Mouse (Mus musculus) cerebellum, adult 11-12 months (tissue): ENCODE results near the gene Uckl1.

Experiments
- DNase-seq: peaks from one replicate; pipeline ENCODE4 v3.0.0; 2022

Gene Uckl1

DNA sequence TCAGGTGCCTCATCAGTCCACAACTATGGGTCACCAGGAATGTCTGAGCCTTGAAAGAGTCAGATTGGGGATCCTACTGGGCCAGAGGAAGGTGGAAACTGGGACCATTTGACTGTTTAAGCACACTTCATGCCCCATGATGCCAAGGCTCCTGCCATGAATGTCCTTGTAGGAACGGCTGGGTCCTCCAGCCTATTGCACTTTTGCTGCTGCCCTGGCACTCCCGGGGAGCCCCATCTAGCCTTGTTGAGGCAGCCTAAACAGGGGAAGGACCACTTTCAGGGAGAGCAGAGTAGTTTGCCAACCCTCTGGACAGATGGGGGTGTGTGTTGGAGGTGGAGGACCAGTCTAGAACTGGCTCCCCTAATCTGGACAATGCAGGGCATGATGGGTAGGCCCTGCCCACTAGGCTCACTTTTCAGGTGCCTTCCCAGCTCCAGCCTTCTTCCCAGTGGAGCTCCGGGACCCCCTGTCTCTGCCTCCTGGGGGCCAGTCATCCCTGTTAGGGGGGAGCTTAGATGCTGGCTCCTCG, at the start of gene Uckl1:
Gene Uckl1, minus strand, starts transcription at position 482 of the 532 bp plus-strand sequence.
- DNase-seq: peak; percentile 36

DNA sequence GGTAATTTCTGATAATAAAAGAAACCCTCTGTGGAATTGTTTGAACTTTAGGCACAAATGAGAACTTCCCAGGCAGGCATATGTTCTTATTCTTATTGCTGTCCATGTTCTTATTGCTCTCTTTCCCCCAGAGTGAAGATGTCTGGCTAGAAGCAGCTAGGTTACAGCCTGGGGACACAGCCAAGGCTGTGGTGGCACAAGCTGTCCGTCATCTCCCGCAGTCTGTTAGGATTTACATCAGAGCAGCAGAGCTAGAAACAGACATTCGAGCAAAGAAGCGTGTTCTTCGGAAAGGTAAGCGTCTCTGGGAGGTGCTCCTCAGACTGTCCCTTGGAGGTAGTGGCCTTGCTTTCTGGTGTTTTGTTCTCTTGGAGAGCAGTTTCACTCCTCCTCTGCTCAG, 47.9 kb upstream of the Uckl1 start:
- DNase-seq: peak; percentile 67

DNA sequence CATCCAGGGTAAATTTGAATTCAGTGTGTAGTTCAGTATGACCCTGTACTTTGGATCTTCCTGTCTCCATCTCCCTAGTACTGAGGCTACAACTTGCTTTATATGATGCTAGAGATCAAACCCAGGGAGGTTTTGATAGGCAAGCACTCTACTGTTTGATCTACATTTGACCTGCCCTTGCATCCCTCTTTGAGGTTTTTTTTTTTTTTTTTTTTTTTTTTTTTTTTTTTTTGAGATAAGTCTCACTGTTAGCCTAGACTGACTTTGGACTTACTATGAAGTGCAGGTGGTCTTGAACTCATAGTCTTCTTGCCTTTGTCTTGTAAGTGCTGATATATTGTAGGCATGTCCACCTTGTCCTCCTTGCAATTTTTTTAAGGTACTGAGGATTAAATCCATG, 43.8 kb upstream of the Uckl1 start:
- DNase-seq: no peak

DNA sequence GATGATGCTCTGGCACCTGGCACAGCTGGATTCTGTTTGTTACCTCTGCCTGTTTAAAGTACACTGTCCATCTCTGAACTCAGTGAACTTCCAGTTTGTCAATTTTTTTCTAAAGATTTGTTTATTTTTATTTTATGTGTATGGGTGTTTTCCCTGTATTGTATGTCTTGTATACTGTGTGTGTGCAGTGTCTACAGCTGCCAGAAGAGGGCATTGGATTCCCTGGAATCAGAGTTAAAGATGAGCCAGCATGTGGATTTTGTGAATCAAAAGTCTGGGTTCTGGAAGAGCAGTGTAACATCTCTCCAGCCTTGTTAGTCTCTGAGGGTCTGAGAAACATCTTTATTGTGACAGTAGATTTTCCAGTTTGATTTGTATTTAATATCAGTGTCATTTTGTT, 38.7 kb upstream of the Uckl1 start:
- DNase-seq: no peak

DNA sequence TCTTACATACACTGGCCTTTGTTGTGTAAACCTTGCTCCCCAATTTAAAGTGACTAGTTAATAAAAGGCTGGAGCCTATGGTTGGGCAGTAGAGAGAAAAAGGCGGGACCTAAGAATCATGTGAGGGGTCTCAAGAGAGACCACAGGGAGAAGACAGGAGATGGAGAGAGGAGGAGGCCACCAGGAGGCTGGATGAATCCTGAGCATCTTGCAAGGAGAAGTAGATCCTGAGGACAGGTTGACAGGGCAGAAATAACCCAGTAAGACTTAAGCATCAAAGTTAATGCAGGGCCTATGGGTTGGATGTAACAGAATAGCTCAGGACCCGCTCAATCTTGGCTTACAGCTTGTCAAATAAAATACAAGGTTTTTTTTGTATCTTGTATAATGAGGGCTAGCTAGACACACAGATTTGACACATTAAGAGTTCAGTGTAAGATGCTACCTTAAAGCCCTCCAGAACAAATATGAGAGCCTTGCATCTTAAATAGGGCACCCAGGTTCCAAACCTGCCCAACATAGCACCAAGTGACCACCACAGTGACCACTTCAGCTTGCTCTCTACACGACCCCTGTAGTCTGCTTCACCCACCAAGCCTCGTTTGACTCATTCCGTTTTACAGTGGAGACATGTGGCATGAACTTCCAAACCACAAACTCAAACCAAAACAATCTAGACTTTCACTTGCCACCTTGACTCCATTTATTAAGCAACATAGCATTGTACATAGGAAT, 34.2 kb upstream of the Uckl1 start:
- DNase-seq: no peak

DNA sequence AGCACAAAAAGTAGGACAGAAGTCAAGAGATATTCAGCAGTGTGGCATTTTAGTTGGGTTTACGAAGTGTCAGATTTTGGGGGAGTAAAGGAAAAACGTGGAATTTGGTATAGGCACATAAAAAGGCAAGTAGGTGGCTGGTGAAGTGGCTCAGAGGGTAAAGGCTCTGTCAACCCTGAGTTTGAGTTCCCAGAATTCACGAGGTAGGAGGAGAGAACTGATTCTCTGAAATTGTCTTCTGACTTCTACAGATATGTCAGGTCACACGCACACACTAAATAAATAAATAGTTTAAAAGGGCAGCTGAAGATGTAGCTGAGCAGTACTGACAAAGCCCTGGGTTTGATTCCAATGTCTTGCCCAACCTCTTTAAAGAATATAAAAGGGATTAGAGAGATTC, 17.7 kb upstream of the Uckl1 start:
- no peak for DNase-seq

DNA sequence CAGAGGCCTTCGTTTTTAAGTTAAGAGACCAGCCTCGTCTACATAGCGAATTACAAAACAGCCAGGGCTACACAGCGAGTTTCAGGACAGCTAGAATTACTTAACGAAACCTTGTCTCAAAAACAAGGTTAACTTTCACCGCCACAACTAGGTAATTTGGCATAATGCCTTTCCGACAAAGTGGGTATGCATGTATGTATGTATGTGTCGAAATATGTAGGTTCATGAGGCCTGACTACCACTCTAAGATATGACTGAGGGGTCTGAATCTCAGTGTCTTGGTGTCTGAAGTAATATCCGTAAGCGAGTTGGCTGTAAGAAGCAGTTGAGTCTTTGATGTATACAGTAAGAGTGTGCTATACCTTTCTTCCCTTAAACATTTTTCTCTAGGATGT, 17.1 kb upstream of the Uckl1 start:
- DNase-seq: no peak

DNA sequence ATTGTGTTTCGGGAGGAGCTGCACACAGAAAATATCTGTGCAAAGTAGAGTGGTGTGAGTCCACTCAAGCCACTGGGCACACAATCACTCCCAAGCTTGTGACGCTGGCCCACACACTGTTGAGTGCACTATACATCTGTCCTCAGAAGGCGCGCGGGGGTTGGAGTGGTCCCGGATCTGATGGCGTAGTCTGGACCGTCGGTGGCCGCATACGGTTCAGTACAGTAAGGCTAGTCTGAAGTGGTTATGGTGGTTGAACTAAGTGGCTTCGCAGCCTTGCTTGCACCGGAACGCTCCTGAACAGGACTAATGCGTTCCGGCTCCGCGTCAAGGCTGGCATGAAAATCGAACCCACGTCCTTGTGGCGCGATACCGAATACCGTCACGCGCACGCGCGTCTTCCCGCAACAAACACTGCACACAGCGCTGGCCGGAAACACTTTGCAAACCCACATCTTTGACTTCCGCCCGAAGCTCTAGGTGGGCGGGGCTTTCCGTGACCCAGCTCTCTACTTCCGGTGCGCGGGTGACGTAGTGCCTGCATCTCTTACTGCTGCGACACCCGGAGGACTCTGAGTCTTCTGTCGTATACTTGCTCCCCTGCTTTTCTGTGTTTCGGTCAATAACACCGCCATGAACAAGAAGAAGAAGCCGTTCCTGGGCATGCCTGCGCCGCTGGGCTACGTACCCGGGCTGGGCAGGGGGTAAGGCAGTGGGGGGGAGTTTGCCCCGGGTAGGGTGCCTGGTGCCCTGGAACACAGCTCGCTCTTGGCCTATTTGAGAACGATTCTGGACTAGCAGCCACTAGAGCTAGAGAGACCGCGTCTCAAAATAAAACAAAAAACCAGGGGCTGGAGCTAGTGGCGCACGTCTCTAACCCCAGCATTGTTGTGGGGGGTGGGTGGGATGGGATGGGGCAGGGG, 16.4 kb upstream of the Uckl1 start:
- DNase-seq: peak; percentile 98

DNA sequence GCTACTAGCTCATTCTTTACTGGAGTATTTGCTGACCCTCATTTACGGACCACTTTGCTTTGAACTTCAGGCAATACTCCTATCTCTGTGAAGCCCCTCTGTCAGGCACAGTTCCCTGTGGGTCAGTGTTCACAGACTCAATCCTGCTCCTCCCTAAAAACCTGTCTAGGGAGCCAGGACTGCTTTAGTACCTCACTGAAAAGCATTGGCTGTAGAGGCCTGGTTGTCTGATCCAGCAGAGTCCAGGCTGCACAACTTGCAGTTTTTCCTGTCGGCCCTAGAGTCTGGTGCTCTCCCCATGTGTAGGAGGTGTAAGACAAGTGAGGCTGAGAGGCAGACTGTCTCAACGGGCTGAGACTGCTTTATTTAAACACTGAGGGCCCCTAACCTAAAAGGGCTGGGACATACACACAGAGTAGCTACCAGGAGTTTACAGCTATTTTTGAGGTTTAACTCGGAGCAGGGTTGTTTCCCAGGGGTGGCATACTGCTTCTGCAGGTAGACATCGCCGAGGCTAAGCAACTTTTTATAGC, 15.6 kb upstream of the Uckl1 start:
- no peak for DNase-seq

DNA sequence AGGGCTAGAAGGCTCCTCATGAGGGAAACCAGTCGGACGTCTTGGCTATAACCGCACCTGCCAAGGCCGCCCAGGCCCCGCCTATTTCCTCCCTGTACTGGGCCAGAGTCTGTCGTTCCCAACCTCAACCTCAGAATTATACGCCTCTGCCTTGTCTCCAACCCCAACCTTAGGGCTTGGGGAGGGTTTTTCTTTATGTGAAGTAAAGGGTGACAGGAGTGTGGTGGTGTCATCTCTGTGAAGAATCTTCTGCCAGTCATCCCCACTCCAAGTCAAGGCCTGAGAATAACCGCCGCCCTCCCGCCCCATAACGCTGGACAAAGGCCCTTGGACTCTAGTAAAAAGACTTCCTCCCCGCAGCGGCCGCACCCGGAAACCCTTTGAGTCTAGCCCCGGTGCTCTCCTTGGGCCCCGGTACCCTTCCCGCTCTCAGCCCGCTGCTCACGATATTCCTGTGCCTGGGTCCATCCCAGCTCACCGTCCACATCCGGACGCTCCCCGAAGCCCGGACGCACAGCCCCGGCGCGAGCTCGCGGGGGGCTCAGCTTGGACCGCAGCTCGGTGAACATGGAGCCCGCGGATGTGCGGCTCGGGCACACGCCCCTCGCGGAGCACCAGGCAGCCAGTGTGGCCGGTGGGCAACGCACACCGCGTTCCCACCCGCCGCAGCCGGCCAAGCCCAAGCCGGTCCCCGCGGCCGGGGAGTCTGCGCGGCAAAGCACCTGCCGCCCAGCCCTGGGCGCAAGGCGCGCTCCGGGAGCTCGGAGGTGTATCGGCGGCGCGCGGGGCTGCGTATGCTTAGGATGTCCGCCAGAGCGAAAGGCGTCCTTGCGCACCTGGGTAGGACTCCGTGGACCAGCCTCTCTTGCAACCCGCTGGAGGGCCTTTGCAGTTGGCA, 14.0 kb upstream of the Uckl1 start, which contains the start of gene Samd10:
Gene Samd10, minus strand, starts transcription at position 759 of the 898 bp plus-strand sequence.
- peak; percentile 85 for DNase-seq

DNA sequence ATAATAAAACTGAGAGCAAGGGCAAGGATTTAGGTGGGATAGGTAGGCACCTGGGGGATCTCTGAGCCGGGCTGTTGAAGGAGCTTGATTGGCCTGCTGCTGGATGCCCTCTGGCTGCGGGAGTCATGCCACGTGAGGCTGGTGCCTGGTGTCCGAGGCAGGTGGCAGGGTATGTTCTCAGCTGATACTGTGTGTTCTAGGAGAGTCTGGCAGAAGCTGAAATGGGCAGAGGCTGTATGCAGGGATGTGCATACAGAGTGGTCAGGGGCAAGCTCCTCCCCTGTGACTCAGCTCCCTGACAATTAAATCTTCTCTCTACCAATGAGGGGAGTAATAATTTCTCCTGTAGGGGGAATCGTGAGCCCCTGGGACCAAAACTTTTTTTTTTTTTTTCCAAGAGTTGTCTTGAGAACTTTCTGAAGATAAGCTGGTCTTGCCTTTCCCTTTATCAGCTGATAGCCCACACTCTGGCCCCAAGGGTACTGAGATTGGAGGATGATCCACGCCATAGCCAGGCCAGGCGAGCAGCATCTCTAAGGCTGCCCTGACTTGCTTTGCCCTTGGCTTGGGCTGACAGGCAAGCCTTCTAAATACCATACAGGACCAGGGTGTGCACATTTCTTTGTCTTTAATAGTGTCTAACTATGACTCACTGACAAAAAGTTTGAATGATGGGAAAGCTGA, 12.8 kb upstream of the Uckl1 start:
- DNase-seq: peak; percentile 59

DNA sequence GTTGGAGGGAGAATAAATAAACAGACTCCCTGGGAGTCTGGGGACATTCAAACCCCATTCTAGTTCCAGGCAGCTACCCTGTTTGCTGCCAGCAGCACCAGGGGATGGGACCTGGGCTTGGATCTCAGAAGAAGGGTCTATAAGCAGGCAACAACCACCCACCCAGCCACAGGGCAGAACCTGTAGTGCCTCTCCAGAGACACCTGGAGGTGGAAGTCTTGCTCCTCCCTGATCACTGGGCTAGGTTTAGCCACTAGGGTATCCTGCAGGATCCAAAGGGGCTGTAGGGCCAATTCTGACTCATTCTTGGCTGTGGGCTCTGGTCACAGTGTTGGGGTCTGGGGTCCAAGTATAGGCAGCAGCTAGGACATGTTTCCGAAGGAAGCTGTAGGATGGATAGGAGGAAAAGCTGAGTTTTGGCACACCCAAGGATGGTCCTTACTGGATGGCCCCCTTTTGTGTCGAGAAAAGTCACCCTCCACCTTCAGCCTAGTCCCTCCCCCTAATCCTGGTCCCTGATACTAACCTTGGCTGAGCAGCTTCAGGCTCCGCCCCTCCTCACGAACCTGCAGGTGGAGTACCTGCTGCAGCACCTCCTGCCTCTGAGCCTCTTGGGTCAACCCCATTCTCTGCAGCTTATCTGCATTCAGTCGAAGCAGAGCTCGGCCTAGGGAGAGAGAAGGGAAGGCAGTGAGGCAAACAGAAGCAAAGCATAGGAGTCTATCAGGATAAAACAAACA, 11.7 kb upstream of the Uckl1 start:
- DNase-seq: peak; percentile 56

DNA sequence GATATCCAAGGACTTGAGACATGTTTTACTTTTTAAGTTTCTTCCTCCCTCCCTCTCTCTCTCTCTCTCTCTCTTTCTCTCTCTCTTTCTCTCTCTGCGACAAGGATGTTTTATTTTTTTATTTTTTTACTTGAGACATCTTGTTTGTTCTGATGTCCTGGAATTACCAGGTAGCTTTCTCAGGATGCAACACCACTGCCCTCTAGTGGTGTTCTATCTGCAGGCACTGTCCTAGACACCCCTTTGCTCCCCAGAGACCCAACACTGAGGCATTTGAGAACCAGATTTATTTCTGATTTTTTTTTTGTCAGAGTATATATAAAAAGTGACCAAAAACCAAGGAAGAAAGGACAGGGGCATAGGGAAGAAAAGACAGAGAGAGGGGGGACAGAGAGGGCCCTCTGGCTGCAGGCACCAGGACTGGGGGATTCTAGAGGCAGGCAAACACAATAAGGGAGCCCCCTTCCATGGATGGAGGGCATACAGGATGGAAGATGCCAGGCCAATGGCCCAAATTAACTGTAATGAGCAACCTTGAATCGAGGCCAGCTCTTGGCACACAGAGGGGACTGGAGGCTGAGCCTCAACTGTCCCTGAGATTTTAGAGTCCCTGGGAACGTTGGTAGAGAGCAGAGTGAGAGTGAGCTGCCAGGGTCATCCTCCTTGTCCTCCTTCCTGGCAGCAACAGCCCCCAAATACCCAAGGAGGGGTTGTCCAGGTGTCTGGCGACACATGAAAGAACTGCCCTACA, 10.4 kb upstream of the Uckl1 start:
- DNase-seq: peak; percentile 66

DNA sequence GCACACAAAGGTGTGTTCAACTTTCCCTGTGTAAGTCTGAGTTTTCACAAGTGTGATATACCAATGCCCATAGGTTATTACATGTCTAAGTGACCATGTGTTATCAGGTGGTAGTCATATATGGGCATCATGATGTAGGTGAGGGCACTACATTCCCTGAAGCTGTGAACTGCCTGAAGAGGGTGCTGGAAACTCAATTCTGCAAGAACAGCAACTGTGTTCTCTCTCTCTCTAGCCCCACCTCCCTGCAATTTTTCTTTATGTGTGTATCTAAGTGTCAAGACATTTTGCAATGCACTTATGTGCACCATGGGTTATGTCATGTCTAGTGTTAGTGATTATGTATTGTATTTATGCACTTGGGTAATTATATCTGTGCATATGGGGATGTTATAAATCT, 9.2 kb upstream of the Uckl1 start:
- DNase-seq: no peak

DNA sequence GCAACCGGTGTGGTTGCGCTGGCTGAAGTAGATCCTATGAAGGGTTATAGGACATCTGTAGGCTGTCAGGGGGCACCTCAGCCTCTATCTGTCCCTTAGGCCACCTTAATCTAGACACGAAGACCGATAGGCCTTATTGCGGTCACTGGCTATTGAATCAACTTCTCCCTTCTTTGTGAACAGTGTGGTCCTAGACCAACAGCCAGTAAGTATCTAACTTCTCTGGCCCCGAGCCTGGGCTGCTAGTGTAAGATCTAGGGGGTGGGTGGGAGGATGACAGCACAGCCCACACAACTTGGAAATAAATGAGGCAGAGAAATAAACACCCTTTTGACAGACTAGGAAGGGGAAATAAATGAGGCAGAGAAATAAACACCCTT, 8.3 kb upstream of the Uckl1 start:
- no peak for DNase-seq

DNA sequence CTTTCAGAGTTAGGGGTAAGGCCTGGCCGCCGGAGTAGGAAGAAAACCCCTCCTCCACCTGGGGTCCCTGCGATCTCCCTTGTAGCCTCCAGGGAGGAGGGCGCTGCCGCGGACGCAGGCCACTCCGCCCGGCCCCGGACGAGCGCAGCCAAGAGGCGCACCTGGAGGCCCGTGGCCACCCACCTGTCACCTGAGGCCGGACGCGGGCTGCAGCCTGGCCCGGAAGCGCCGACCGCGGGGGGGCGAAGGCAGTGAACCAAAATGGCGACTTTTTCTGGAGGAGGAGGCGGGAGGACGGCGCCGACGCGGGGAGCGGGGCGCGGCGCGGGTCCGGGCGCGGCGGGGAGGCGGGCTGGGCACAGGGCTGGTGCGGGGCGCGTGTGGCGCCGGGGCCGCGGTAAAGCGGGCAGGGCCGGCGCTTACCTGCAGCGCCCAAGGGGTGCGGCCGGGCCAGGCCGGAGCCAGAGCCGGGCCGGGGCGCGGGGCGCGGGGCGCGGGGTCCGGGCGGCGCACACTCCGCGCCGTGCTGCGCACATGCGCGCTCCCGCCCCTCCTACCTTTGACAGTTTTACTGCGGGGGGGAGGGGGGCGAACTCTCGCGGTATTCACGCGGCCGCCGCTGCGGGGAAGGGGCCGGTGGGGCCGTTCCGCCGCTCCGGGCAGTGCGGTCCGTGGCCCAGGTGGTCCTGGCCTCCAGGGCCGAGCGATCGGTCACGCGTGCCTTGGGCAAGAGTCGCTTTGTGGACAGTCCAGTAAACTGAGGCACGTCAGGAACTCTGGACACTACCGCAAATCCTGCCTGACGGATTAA, 7.7 kb upstream of the Uckl1 start, which contains the start of gene Zfp512b:
Gene Zfp512b, minus strand, starts transcription at position 573 of the 811 bp plus-strand sequence.
- DNase-seq: peak; percentile 86

DNA sequence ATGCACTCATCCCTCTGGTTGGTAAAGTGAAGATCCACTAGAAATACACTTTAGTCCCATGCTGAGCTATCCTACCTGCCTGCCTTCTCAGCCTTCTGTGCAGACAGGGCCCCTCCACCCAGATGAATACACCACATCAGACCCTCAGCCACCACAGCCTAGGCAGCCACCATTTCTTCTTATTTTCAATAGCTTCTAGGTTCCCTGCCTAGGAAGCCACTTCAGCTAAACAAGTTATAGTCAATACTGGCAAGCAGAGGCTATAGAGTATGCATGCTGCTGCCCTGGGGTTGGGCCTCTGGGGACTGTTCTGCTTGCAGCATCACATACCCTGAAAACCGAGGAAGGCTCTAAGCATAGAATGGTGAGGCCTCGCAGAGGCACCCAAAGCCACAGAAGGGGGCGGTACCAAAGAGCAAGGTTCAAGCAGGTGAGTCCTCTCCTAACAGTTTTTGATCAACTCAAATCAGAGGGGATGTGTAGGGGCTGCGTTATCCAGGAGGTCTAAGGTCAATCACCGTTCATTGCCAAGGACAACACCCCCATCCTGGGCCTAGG, 6.9 kb upstream of the Uckl1 start, which contains the start of gene Prpf6:
Gene Prpf6, plus strand, starts transcription at position 341 of the 558 bp plus-strand sequence.
- peak; percentile 47 for DNase-seq

DNA sequence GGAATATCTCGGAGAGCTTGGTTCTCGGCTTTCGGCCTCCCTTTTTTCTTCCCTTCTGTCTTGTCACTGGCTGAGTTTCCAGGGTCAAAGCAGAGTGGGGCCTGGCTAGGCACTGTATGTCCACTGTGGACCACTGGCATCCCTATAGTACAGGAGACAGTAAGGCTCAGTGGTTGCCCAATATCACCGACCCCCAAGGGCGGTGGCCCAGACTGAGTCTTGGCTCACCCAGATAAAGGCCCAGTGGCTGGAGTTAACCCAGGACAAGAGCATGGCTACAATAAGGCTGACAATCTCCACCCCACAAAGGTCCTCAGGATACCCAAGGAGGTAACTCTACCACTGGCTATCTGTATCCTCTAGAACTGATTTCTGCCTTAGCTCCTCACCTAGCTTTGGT, 5.8 kb upstream of the Uckl1 start:
- peak; percentile 34 for DNase-seq

DNA sequence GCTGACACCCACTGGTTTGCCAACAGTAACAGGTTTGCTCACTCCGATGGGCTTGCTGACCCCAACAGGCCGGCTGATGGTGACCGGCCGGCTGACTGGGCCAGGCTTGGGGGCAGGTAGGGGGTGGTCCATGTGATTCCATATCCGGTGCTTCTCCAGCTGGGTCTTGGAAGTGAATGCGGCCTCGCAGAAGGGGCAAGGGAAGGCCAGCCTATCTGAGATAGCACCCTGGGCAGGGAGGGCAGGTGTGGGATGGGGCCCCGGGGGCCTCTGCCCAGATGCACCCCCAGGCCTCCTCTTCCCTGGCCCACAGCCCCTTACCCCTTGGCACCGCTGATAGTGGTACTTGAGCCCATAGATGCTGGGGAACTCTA, 5.0 kb upstream of the Uckl1 start:
- DNase-seq: peak; percentile 50
